Mouse (Mus musculus) splenic B cell, adult 2 months (primary cell): ENCODE results near the gene Atp2c2.
A peak's percentile ranks its signal among the peaks of the same experiment; 100 is the strongest.

Experiments
- DNase-seq: peaks from one replicate; pipeline ENCODE4 v3.0.0-alpha.2; 2011; ENCODE audit warnings: low read depth, low spot score
- H3K27me3 ChIP-seq: 2 replicates; pipeline ENCODE4 v1.6.1; 2012; ENCODE audit warnings: mild to moderate bottlenecking, low read length, moderate library complexity, mixed read lengths; ENCODE audit not compliant: control insufficient read depth, poor library complexity, insufficient read depth, severe bottlenecking
- H3K36me3 ChIP-seq: 2 replicates; pipeline ENCODE4 v1.6.1; 2012; ENCODE audit warnings: mild to moderate bottlenecking, low read length, moderate library complexity, mixed read lengths; ENCODE audit not compliant: control insufficient read depth, poor library complexity, insufficient read depth, severe bottlenecking

The Atp2c2 gene

DNA sequence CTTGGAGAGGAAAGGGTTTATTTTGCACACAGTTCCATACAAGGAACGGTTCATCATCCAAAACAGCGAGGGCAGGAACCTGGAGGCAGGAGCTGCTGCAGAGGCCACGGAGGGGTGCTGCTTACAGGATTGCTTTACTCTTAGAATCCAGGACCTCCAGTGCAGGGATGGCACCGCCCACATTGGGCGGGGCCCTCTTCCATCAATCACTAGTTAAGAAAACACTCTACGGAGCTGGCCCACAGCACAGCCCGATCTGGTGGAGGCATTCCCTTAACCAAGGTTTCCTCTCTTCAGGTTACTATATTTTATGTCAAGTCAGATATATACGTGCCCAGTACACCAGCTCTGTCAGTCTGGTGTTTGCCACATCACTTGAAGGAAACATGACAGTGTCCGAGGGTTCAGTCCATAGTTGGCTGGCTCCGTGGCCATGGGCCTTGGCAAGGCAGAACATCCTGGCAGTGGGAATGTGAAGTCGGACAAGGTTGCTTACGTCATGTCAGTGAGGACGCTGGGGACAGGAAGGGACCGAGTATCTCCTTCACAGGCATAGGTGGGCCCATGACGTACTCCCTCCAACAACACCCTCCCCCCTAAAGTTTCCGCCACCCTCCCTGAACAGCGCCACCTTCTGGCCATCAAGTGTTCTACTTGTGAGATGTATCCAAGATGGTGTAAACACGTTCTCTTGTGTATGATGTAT is 21.5 kb upstream of the Atp2c2 start:
- no peaks in the 10 kb centered on the region for H3K36me3 ChIP-seq
- H3K27me3 ChIP-seq = no peaks in the 10 kb centered on the region
- peak; percentile 53 for DNase-seq

DNA sequence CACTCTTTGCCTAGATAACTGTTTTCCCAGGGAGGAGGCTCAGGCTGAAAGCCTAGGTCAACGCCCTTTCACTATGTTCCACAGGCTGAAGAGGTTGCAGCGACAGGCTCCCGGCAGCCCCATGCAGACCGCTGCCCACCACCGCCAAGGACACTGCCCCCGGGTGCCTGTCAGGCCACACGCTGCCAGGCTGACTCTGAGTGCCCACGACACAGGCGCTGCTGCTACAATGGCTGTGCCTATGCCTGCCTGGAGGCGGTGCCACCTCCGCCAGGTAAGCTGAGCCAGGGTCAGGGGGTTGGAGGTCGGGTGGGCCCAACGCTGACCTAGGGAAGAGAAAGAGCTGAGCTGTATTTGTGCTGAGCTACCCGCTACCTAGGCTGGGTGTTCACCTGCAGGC is 20.6 kb upstream of the Atp2c2 start:
- no peak for DNase-seq
- Histone ChIP-seq H3K36me3 (no peaks in the 10 kb centered on the region), H3K27me3 (no peaks in the 10 kb centered on the region)

DNA sequence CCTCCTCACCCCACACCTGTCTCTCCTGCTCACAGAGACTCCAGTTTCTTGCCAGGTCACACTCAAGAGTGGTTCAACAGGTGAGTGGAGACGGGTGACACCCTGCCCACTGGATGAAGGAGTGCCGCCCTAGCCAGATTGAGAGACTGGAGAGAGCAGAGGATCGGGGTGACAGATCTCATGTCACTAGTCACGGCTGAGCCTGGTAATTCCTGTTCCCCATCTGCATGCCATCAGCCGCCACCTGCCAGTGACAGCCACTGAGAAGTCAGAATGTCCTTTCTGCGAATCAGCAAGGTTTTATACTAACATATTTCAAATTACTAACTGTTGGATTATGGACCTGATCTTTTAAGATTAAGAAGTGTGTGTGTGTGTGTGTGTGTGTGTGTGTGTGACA is 9.2 kb upstream of the Atp2c2 start:
- no peak for DNase-seq
- no peaks in the 10 kb centered on the region for H3K27me3 ChIP-seq
- no peaks in the 10 kb centered on the region for H3K36me3 ChIP-seq

DNA sequence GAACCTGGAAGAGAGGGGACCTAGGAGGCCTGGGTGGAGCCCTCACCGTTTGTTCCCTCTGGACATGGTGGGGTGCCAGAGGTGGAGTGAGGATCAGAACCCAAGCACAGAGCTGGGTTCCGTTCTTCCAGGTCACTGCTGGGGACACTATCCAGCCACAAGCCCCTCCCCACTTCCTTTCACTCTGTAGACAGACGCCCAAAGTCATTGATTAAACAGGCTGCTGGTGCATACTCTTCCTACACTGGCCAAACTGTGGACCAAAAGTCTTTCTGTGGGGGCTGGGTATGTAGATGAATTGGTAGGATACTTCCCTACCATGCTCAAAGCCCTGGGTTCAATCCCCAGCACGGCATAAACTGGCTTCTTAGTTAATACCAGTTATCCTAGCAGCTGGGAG is 7.8 kb upstream of the Atp2c2 start:
- H3K36me3 ChIP-seq = no peaks in the 10 kb centered on the region
- DNase-seq = no peak
- H3K27me3 ChIP-seq = no peaks in the 10 kb centered on the region

- DNase-seq = no peak
- Histone ChIP-seq H3K36me3 (no peaks in the 10 kb centered on the region), H3K27me3 (no peaks in the 10 kb centered on the region)
Measured at GRCm38 (mm10) chr8:119694696-119695095, 5.1 kb upstream of the Atp2c2 start.

GRCm38 (mm10) chr8:119697163-119697562 is 2.6 kb upstream of the Atp2c2 start:
- DNase-seq = no peak
- H3K36me3 ChIP-seq = no peaks in the 10 kb centered on the region
- H3K27me3 ChIP-seq = no peaks in the 10 kb centered on the region

DNA sequence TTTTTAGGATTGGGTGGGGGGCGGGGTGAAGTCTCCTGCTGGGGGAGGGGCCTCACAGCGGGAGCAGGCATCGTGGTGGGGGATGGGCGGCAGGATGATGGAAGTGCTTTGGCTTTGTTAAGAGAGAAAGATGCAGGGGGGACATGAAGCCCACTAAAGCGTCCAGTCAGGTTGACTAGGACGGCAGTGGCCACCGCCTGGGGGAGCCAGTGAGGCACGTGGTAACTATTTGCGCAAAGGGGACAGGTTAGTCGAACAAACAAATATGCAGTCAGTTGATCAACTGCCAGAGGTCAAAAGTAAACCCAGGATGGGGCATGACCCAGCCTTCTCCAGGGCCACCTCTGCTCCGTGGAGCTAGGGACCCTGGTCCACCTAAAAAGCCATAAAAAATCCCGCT is 849 bp upstream of the Atp2c2 start:
- peak; percentile 78 for DNase-seq
- no peaks in the 10 kb centered on the region for H3K36me3 ChIP-seq
- H3K27me3 ChIP-seq = no peaks in the 10 kb centered on the region

DNA sequence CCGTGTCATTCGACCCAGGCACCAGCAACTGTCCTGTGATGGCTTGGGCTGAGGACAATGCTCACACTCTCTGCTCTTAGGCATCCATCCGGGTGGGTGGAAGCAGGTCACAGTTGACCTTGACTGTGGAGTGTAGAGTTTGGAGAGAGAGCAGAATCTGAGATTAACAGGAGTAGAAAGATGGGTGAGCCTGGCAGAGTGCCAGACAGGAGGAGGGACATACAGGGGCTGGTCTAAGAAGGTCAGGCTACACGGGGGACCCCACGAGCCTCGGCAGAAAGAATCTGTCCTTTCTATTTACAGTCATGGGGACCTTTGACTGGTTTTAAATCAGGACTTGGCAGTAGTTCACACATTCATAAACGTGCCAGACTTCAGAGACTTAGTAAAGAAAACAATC is 3.2 kb downstream of the Atp2c2 start:
- no peak for DNase-seq
- no peaks in the 10 kb centered on the region for H3K36me3 ChIP-seq
- no peaks in the 10 kb centered on the region for H3K27me3 ChIP-seq

- no peaks in the 10 kb centered on the region for H3K36me3 ChIP-seq
- DNase-seq = no peak
Measured at GRCm38 (mm10) chr8:119707146-119707545, 7.3 kb downstream of the Atp2c2 start.

DNA sequence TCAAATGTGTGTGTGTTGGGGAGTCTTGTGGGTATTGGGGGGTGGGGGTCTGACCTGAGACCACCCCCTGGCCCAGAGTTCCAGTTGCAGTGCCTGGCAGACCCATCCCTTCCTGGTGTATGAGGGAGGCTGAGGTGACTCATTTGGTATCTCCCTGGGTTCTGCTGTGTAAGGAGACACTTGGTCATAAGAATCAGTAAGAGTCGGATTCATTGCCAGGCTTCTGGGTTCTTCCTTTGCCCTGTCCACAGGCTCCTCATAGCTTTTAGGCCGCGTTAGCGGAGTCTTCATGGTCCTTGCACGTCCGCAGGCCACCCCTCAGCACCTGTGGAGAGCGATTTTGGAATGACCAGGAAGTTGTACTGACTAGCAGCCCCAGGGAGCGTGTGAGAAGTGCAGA is 8.7 kb downstream of the Atp2c2 start:
- no peaks in the 10 kb centered on the region for H3K27me3 ChIP-seq
- DNase-seq = no peak
- no peaks in the 10 kb centered on the region for H3K36me3 ChIP-seq

More at GRCm38 (mm10) chr8:119707146-119707545, 7.3 kb downstream of the Atp2c2 start:
- H3K27me3 ChIP-seq = no peaks in the 10 kb centered on the region

- no peak for DNase-seq
Measured at GRCm38 (mm10) chr8:119708878-119709702, 9.3 kb downstream of the Atp2c2 start.

DNA sequence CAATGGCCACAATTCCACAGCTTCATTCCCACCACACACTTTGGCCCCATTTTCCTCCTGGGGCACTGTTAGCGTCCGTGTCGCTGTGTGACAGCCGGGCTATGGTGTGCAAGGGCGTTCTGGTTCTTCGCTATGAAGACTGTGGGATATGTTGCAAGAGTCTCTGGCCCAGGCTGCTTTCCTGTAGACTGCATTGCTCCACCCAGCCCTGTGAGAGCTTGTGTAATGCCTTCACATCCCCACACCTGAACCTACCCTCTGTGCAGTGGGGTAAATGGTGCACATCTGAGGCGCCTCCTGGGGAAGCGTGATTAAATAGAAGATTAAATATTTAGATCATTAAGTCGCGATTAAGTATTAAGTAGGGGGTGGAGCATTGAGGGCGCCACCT is 9.9 kb downstream of the Atp2c2 start:
- DNase-seq = no peak
- no peaks in the 10 kb centered on the region for H3K36me3 ChIP-seq
- H3K27me3 ChIP-seq = no peaks in the 10 kb centered on the region

More at GRCm38 (mm10) chr8:119708878-119709702, 9.3 kb downstream of the Atp2c2 start:
- Histone ChIP-seq H3K27me3 (no peaks in the 10 kb centered on the region), H3K36me3 (no peaks in the 10 kb centered on the region)

GRCm38 (mm10) chr8:119712226-119712625 is 12.4 kb downstream of the Atp2c2 start:
- Histone ChIP-seq H3K27me3 (no peaks in the 10 kb centered on the region), H3K36me3 (no peaks in the 10 kb centered on the region)
- DNase-seq = no peak

DNA sequence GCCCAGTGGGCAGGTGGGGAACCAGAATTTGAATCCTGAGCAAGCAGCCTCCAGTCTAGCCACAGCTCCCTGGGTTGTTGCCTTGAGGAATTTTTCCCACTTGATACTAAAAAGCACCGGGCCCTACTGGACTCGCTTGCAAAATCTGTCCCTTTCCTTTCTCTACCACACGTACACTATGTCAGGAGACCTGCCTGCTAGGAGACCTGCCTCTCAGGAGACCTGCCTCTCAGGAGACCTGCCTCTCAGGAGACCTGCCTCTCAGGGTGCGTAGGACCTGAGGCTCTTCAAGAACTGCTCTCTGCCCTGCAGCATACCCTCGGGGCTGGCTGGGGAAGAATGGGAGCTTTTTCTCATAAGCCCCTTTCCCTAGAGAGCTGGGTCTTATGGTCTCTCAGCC is 13.6 kb downstream of the Atp2c2 start:
- no peak for DNase-seq
- H3K27me3 ChIP-seq = no peaks in the 10 kb centered on the region
- H3K36me3 ChIP-seq = no peaks in the 10 kb centered on the region

- Histone ChIP-seq H3K27me3 (no peaks in the 10 kb centered on the region), H3K36me3 (no peaks in the 10 kb centered on the region)
- no peak for DNase-seq
Measured at GRCm38 (mm10) chr8:119715221-119715620, 15.4 kb downstream of the Atp2c2 start.
